Mouse (Mus musculus) G1E (cell line): ENCODE measurements around the gene Alg14. TPM values are rescaled to one million over a fixed set of nuclear protein-coding genes. Genes with fewer than 3 reads are reported as not detected.

Experiments
- ATAC-seq: 2 replicates; pipeline ENCODE4 v1.8.0; 2016; ENCODE audit warnings: mild to moderate bottlenecking; ENCODE audit not compliant: insufficient number of reproducible peaks, poor library complexity, low FRiP score, severe bottlenecking; ENCODE audit errors: extremely low read depth
- DNase-seq: peaks from one replicate; pipeline ENCODE4 v3.0.0; 2012; ENCODE audit warnings: low spot score
- H3K27me3 ChIP-seq: 2 replicates; pipeline ENCODE4 v1.6.1; 2012; ENCODE audit warnings: mild to moderate bottlenecking, low read length, inconsistent platforms; ENCODE audit not compliant: insufficient read depth
- H3K36me3 ChIP-seq: replicated peaks from 2 replicates; pipeline ENCODE3; 2012; ENCODE audit warnings: mild to moderate bottlenecking, inconsistent platforms
- H3K4me1 ChIP-seq: 2 replicates; pipeline ENCODE4 v1.6.1; 2012; ENCODE audit warnings: low read depth, low read length, inconsistent platforms, mixed read lengths; ENCODE audit not compliant: insufficient read depth
- H3K4me3 ChIP-seq: 2 replicates; pipeline ENCODE4 v1.5.1; 2012; ENCODE audit warnings: low read depth, mild to moderate bottlenecking, inconsistent platforms, low read length, moderate library complexity, mixed read lengths
- H3K9me3 ChIP-seq: replicated peaks from 2 replicates; pipeline ENCODE4 v1.6.1; 2012; ENCODE audit warnings: inconsistent platforms
- CTCF ChIP-seq: IDR thresholded peaks from 2 replicates; pipeline ENCODE4 v1.5.1; 2012; ENCODE audit warnings: low read depth, low read length, inconsistent platforms, mixed read lengths
- GATA1 ChIP-seq: IDR thresholded peaks from 2 replicates; pipeline ENCODE4 v1.6.1; 2012; ENCODE audit warnings: borderline replicate concordance, low read length, inconsistent platforms, mixed read lengths
- GATA2 ChIP-seq: IDR thresholded peaks from 2 replicates; pipeline ENCODE4 v1.6.1; 2012; ENCODE audit warnings: low read depth, low read length, inconsistent platforms, borderline replicate concordance
- POLR2AphosphoS5 ChIP-seq: IDR thresholded peaks from 2 replicates; pipeline ENCODE4 v1.6.1; 2012; ENCODE audit warnings: low read depth, low read length, inconsistent platforms; ENCODE audit not compliant: insufficient replicate concordance
- TAL1 ChIP-seq: conservative IDR thresholded peaks from 2 replicates; pipeline ENCODE4 v1.6.1; 2012; ENCODE audit warnings: low read depth, low read length, inconsistent platforms, mixed read lengths
- polyA plus RNA-seq: library from polyadenylated mRNA; stranded (reverse); fragments of >175 nt; gene quantifications from 2 replicates; pipeline ENCODE4 v1.2.3, GENCODE M21; 2012
- total RNA-seq, 2 experiments: library from RNA; stranded (forward) in 1 of 2; stranded (reverse) in 1 of 2; fragments of 200-1000 nt in 1 of 2; fragments of >200 nt in 1 of 2; fragmentation: Nextera tagmentation in 1 of 2; gene quantifications; 2 replicates each; pipeline ENCODE4 v1.2.3; 2014 to 2017

Alg14 gene
- total and polyA plus RNA-seq, 3 experiments = 3.5 to 29.9 (median 9.2) TPM

GRCm38 (mm10) chr3:121364388-121364787, 72.8 kb downstream of the Alg14 start:
- H3K9me3 ChIP-seq = no peaks in the 10 kb centered on the region
- TF ChIP-seq CTCF (no peak), GATA1 (no peak), POLR2AphosphoS5 (no peak), GATA2 (no peak), TAL1 (no peak)
- no peaks in the 10 kb centered on the region for H3K4me1 ChIP-seq
- H3K27me3 ChIP-seq = no peaks in the 10 kb centered on the region
- H3K36me3 ChIP-seq = peaks cover 5% of the 10 kb centered on the region
- DNase-seq (no peak), ATAC-seq (no peak)
- H3K4me3 ChIP-seq = no peak overlapping the region

- TF ChIP-seq CTCF = no peak
- TF ChIP-seq TAL1 = no peak
- TF ChIP-seq GATA2 = no peak
- no peak for TF ChIP-seq POLR2AphosphoS5
- TF ChIP-seq GATA1 = no peak
- Histone ChIP-seq H3K9me3 (no peaks in the 10 kb centered on the region), H3K4me1 (no peaks in the 10 kb centered on the region), H3K4me3 (no peak overlapping the region), H3K36me3 (peaks cover 5% of the 10 kb centered on the region), H3K27me3 (no peaks in the 10 kb centered on the region)
- no peak for DNase-seq
- no peak for ATAC-seq
Observed at GRCm38 (mm10) chr3:121365131-121365530, 73.6 kb downstream of the Alg14 start.

- H3K4me3 ChIP-seq = no peak overlapping the region
- H3K36me3 ChIP-seq = no peaks in the 10 kb centered on the region
- H3K27me3 ChIP-seq = no peaks in the 10 kb centered on the region
- H3K4me1 ChIP-seq = no peaks in the 10 kb centered on the region
- TF ChIP-seq CTCF (no peak), GATA1 (no peak), GATA2 (no peak), TAL1 (no peak), POLR2AphosphoS5 (no peak)
- no peak for DNase-seq
- ATAC-seq = no peak
- no peaks in the 10 kb centered on the region for H3K9me3 ChIP-seq
Observed at GRCm38 (mm10) chr3:121368616-121369015, 77.0 kb downstream of the Alg14 start.

- no peaks in the 10 kb centered on the region for H3K36me3 ChIP-seq
- H3K9me3 ChIP-seq = no peaks in the 10 kb centered on the region
- H3K4me3 ChIP-seq = no peak overlapping the region
- no peak for TF ChIP-seq CTCF
- no peak for TF ChIP-seq GATA1
- TF ChIP-seq TAL1 = no peak
- TF ChIP-seq POLR2AphosphoS5 = no peak
- no peak for TF ChIP-seq GATA2
- ATAC-seq (no peak), DNase-seq (no peak)
- 0 out of 2 replicates have a peak, but pooled peaks cover 3% of the 10 kb centered on the region for H3K27me3 ChIP-seq
- no peaks in the 10 kb centered on the region for H3K4me1 ChIP-seq
Observed at GRCm38 (mm10) chr3:121369517-121369916, 77.9 kb downstream of the Alg14 start.

GRCm38 (mm10) chr3:121370301-121370700, 78.7 kb downstream of the Alg14 start:
- Histone ChIP-seq H3K27me3 (0 out of 2 replicates have a peak, but pooled peaks cover 3% of the 10 kb centered on the region), H3K9me3 (no peaks in the 10 kb centered on the region), H3K4me3 (no peak overlapping the region), H3K36me3 (no peaks in the 10 kb centered on the region), H3K4me1 (no peaks in the 10 kb centered on the region)
- TF ChIP-seq GATA2 = no peak
- no peak for TF ChIP-seq TAL1
- no peak for TF ChIP-seq GATA1
- TF ChIP-seq POLR2AphosphoS5 = no peak
- no peak for TF ChIP-seq CTCF
- no peak for ATAC-seq
- DNase-seq = no peak

GRCm38 (mm10) chr3:121370830-121371526, 79.4 kb downstream of the Alg14 start:
- H3K4me3 ChIP-seq = no peak overlapping the region
- no peak for ATAC-seq

More at GRCm38 (mm10) chr3:121370830-121371526, 79.4 kb downstream of the Alg14 start:
- TF ChIP-seq CTCF = no peak
- no peak for TF ChIP-seq TAL1
- TF ChIP-seq GATA1 = no peak
- no peak for TF ChIP-seq GATA2
- no peak for TF ChIP-seq POLR2AphosphoS5
- DNase-seq = no peak
- Histone ChIP-seq H3K9me3 (no peaks in the 10 kb centered on the region), H3K27me3 (peaks cover 3% of the 10 kb centered on the region; the same call in 1 of the 2 replicates), H3K36me3 (no peaks in the 10 kb centered on the region), H3K4me1 (no peaks in the 10 kb centered on the region)
